Mouse (Mus musculus) embryonic fibroblast, embryonic 13.5 days (primary cell): ENCODE measurements at regions not wholly inside any gene's neighbourhood (a gene's known extent, or its start where the extent isn't known, plus 50 kb on each side); places are given as distances from the start of the nearest gene placed in this dataset.
"Not testable (repeated sequence)": the region's sequence is repeated elsewhere in the genome, so short reads cannot be mapped to it uniquely, and the experiment has no call there.

Source experiments
- CTCF ChIP-seq: IDR thresholded peaks from 2 replicates; pipeline ENCODE4 v1.5.1; 2011; ENCODE audit warnings: mild to moderate bottlenecking, control low read depth, low read length, moderate library complexity, borderline replicate concordance; ENCODE audit not compliant: insufficient read depth
- POLR2A ChIP-seq: IDR thresholded peaks from 2 replicates; pipeline ENCODE4 v1.6.1; 2011; ENCODE audit warnings: low read depth, mild to moderate bottlenecking, control low read depth, low read length, moderate library complexity

GRCm38 (mm10) chr14:76725231-76725630, 168.5 kb upstream of the Serp2 start:
- TF ChIP-seq POLR2A, CTCF: not testable (repeated sequence)
